In the genomic region with DNA sequence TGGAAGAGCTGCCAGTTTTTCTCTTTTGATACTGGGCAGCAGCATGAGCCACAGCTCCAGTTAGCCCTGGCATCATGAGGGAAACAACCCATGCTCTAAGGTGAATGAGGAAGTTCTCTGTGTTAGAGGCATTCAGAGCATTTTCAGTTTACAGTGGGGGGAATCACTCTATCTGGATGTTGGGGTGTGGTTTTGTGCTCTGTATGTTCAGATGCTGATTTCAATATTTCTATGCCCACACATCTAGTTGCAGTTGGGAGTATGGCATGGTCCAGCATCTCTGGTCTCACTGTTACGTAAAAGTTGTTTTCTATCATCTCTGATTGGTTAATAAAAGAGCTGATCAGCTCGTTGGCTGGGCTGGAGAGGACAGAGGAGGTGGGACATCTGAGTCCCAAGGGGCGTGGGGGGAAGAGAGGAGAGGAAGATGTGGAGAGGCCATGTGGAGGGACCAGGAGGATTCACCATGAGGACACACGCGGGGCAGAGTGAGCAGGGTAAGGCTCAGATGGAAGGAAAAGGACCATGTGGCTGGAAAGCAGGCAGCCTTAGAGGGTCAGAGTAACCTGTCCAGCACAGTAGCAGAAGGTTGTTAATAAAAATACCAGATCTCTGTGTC, we compare ENCODE assay signal across 22 mouse cellular contexts. TPM values are rescaled to one million over a fixed set of nuclear protein-coding genes. Genes with fewer than 3 reads are reported as not detected.
"Had no signal": no experiment of that assay in that cellular context is flagged by ENCODE, and none has a peak within 500 bp of the region (broad histone marks: within the 10 kb centered on the region; RNA-seq: fewer than 3 reads in every experiment).

No protein-coding gene starts in this region.

- H3K27me3 ChIP-seq: limb, embryonic 13.5 days; midbrain, embryonic 13.5 days; neural tube, embryonic 12.5 days; stomach, embryonic 15.5 days had no signal

- H3K36me3 ChIP-seq: midbrain, embryonic 13.5 days; neural tube, embryonic 12.5 days had no signal

- ATAC-seq: midbrain, embryonic 13.5 days had no signal

- H3K27ac ChIP-seq: kidney, postnatal 0 days; limb, embryonic 13.5 days; liver, embryonic 14.5 days; midbrain, embryonic 13.5 days; neural tube, embryonic 12.5 days; stomach, embryonic 15.5 days had no signal

- H3K9me3 ChIP-seq: limb, embryonic 13.5 days; midbrain, embryonic 13.5 days; neural tube, embryonic 12.5 days; stomach, embryonic 15.5 days had no signal

- H3K4me2 ChIP-seq: limb, embryonic 13.5 days; midbrain, embryonic 13.5 days; neural tube, embryonic 12.5 days; stomach, embryonic 15.5 days had no signal

- H3K4me3 ChIP-seq: limb, embryonic 13.5 days; midbrain, embryonic 13.5 days; myocyte; neural tube, embryonic 12.5 days; stomach, embryonic 15.5 days had no signal

- H3K9ac ChIP-seq: limb, embryonic 13.5 days; liver, embryonic 14.5 days; midbrain, embryonic 13.5 days; neural tube, embryonic 12.5 days; stomach, embryonic 15.5 days had no signal

- DNase-seq: kidney, postnatal 36 days; layer of hippocampus, adult 9-11 months; layer of hippocampus, postnatal 36 days; lung, adult 18-20 months; retina, postnatal 1 day; right cerebral cortex, postnatal 4 days; spleen, adult 18-20 months; thymus, adult 2 months; thymus, postnatal 25 days had no signal

RNA-seq across cellular contexts. Expression of a gene that starts 20.5 kb away (rescaled TPM):
- total RNA-seq: layer of hippocampus, adult 18-20 months; layer of hippocampus, postnatal 36 days; left cerebral cortex, adult 8-10 months; left cerebral cortex, postnatal 25 days; liver, adult 2 months; neutrophil, adult 5-6 weeks had no signal
- polyA plus RNA-seq: kidney, postnatal 0 days; limb, embryonic 13.5 days; liver, adult 2 months; liver, embryonic 14.5 days; lung, embryonic 16.5 days; midbrain, embryonic 13.5 days; myocyte; neural tube, embryonic 12.5 days; stomach, embryonic 15.5 days had no signal
